In genomic region chr1:165833910-165834632, GRCm38 (mm10) we compare ENCODE assay signal across 10 mouse cellular contexts. TPM values are rescaled to one million over a fixed set of nuclear protein-coding genes. Genes with fewer than 3 reads are reported as not detected.
DNase-seq lines count a peak whose midpoint lies in the region; ATAC-seq lines count a peak whose summit lies in the region.
"Had no signal": no experiment of that assay in that cellular context is flagged by ENCODE, and none has a peak within 500 bp of the region (broad histone marks: within the 10 kb centered on the region; RNA-seq: fewer than 3 reads in every experiment).

No protein-coding gene starts in this region.

- DNase-seq in kidney, adult 8-10 months, result no peak
- no peak for DNase-seq in forebrain, embryonic 11.5 days (ENCODE audit: low spot score)
- DNase-seq in adrenal gland, adult (ENCODE audit: inconsistent age in 2 of 2, low spot score in 1 of 2), result no peak
- DNase-seq in gastrocnemius, postnatal 4 days (ENCODE audit: low spot score in 2 of 2), result no peak
- DNase-seq: lung, adult 2 months; right cerebral cortex, postnatal 25 days had no signal

- no peaks in the 10 kb centered on the region for H3K27me3 ChIP-seq in kidney, embryonic 14.5 days (ENCODE audit: control insufficient read depth, insufficient read depth, low read length)
- H3K27me3 ChIP-seq in forebrain, embryonic 11.5 days (ENCODE audit: control insufficient read depth, insufficient read depth, low read length), result peaks cover 12% of the 10 kb centered on the region
- H3K27me3 ChIP-seq in limb, embryonic 12.5 days, result peaks cover 11% of the 10 kb centered on the region; the same call in 1 of the 2 replicates
- H3K27me3 ChIP-seq in neural tube, embryonic 13.5 days, result peaks cover 23% of the 10 kb centered on the region

- no peak overlapping the region for H3K27ac ChIP-seq in kidney, embryonic 14.5 days (ENCODE audit: low read depth, low read length)
- no peak overlapping the region for H3K27ac ChIP-seq in forebrain, embryonic 11.5 days (ENCODE audit: low read depth, low read length)
- peak overlapping the region; percentile 80 for H3K27ac ChIP-seq in limb, embryonic 12.5 days
- peak overlapping the region; percentile 95 for H3K27ac ChIP-seq in neural tube, embryonic 13.5 days (replicated peaks)

- H3K4me1 ChIP-seq in kidney, embryonic 14.5 days (ENCODE audit: control insufficient read depth, insufficient read depth, low read length), result peaks cover 30% of the 10 kb centered on the region
- H3K4me1 ChIP-seq in forebrain, embryonic 11.5 days (replicated peaks; ENCODE audit: control insufficient read depth, insufficient read depth, low read length), result peaks cover 3% of the 10 kb centered on the region
- H3K4me1 ChIP-seq in limb, embryonic 12.5 days (replicated peaks), result peaks cover 48% of the 10 kb centered on the region
- H3K4me1 ChIP-seq in neural tube, embryonic 13.5 days (replicated peaks), result peaks cover 57% of the 10 kb centered on the region

- peak; percentile 47; the same call in 1 of the 2 replicates for ATAC-seq in kidney, embryonic 14.5 days (ENCODE audit: low FRiP score, low TSS enrichment)
- ATAC-seq in forebrain, embryonic 11.5 days (replicated peaks; ENCODE audit: low FRiP score), result peak; percentile 46
- peak; percentile 53; the same call in 1 of the 2 replicates for ATAC-seq in limb, embryonic 12.5 days (ENCODE audit: insufficient number of reproducible peaks, insufficient read depth, low FRiP score, low TSS enrichment, low read depth)
- ATAC-seq in neural tube, embryonic 13.5 days (ENCODE audit: low read depth), result peak; percentile 87
- no peak for ATAC-seq in erythroid progenitor cell, adult 5-6 weeks (replicated peaks; ENCODE audit: low FRiP score, poor library complexity, severe bottlenecking)

- no peak overlapping the region for H3K9ac ChIP-seq in kidney, embryonic 14.5 days (ENCODE audit: low read depth, low read length)
- no peak overlapping the region for H3K9ac ChIP-seq in forebrain, embryonic 11.5 days (ENCODE audit: low read length)
- no peak overlapping the region for H3K9ac ChIP-seq in limb, embryonic 12.5 days (replicated peaks)
- peak overlapping the region; percentile 53; the same call in 1 of the 2 replicates for H3K9ac ChIP-seq in neural tube, embryonic 13.5 days

- WGBS in kidney, embryonic 14.5 days, result 13% methylated on average over 17 of the region's 17 CpGs
- WGBS in forebrain, embryonic 11.5 days, result 21% methylated on average over 17 of the region's 17 CpGs
- WGBS in limb, embryonic 12.5 days, result 14% methylated on average over 17 of the region's 17 CpGs
- 11% methylated on average over 17 of the region's 17 CpGs for WGBS in neural tube, embryonic 13.5 days

- no peaks in the 10 kb centered on the region for H3K9me3 ChIP-seq in kidney, embryonic 14.5 days (ENCODE audit: control insufficient read depth, low read length)
- H3K9me3 ChIP-seq in forebrain, embryonic 11.5 days (ENCODE audit: control insufficient read depth, low read length), result no peaks in the 10 kb centered on the region
- no peaks in the 10 kb centered on the region for H3K9me3 ChIP-seq in limb, embryonic 12.5 days
- H3K9me3 ChIP-seq in neural tube, embryonic 13.5 days, result no peaks in the 10 kb centered on the region

- peak overlapping the region; percentile 18; the same call in 1 of the 2 replicates for H3K4me3 ChIP-seq in kidney, embryonic 14.5 days (ENCODE audit: low read length)
- H3K4me3 ChIP-seq in forebrain, embryonic 11.5 days (ENCODE audit: low read depth, low read length), result no peak overlapping the region
- peak overlapping the region; percentile 19 for H3K4me3 ChIP-seq in limb, embryonic 12.5 days (replicated peaks)
- peak overlapping the region; percentile 22 for H3K4me3 ChIP-seq in neural tube, embryonic 13.5 days

- peak overlapping the region; percentile 47 for H3K4me2 ChIP-seq in kidney, embryonic 14.5 days (replicated peaks; ENCODE audit: low read depth, low read length)
- H3K4me2 ChIP-seq in forebrain, embryonic 11.5 days (ENCODE audit: low read depth, low read length, severe bottlenecking), result peak overlapping the region; percentile 26; the same call in 1 of the 2 replicates
- H3K4me2 ChIP-seq in limb, embryonic 12.5 days, result peak overlapping the region; percentile 56
- H3K4me2 ChIP-seq in neural tube, embryonic 13.5 days, result peak overlapping the region; percentile 52

- no peaks in the 10 kb centered on the region for H3K36me3 ChIP-seq in kidney, embryonic 14.5 days (ENCODE audit: control insufficient read depth, insufficient read depth, low read length)
- no peaks in the 10 kb centered on the region for H3K36me3 ChIP-seq in forebrain, embryonic 11.5 days (ENCODE audit: control insufficient read depth, insufficient read depth, low read length)
- no peaks in the 10 kb centered on the region for H3K36me3 ChIP-seq in limb, embryonic 12.5 days
- no peaks in the 10 kb centered on the region for H3K36me3 ChIP-seq in neural tube, embryonic 13.5 days

RNA-seq across cellular contexts. Expression of gene Cd247, which starts 45.6 kb away (rescaled TPM):
- polyA plus RNA-seq in kidney, embryonic 14.5 days (2014; fragmentation: Nextera tagmentation; extraction: Ambion mirVana), result 0.88 and 1.2 TPM in 2 replicates
- 1.7 and 2.5 TPM in 2 replicates for polyA plus RNA-seq in forebrain, embryonic 11.5 days (2014; fragmentation: Nextera tagmentation; extraction: Ambion mirVana)
- 1.4 and 1.6 TPM in 2 replicates for polyA plus RNA-seq in limb, embryonic 12.5 days (2016; fragmentation: Nextera tagmentation; extraction: Ambion mirVana)
- 0.60 and 0.99 TPM in 2 replicates for polyA plus RNA-seq in neural tube, embryonic 13.5 days (2015; fragmentation: Nextera tagmentation; extraction: Ambion mirVana)
- 1 to 10 TPM in 1 of 2 experiments, under 1 TPM in 1; 0.70 to 1.1 TPM for total RNA-seq in gastrocnemius, postnatal 4 days (2021)
- 9.0 TPM in 1 of 2 replicates, not detected in the other for total RNA-seq in erythroid progenitor cell, adult 5-6 weeks (2015; ENCODE audit: low replicate concordance)
- total RNA-seq in erythroid progenitor cell, adult 5-6 weeks (2017; ENCODE audit: low replicate concordance), result 4.7 and 10.5 TPM in 2 replicates

Comparison
In these comparisons a context has a peak if more than half of its experiments do, and no peak if none do; other contexts are left out.
1. H3K27ac ChIP-seq: peak in limb, embryonic 12.5 days (single experiment) and neural tube, embryonic 13.5 days (single experiment); none in kidney, embryonic 14.5 days (single experiment) and forebrain, embryonic 11.5 days (single experiment).
2. Peak in every context shown above with its lines, with median percentiles within 50 percentile points of each other: H3K4me2 ChIP-seq.